Mouse (Mus musculus): ENCODE measurements around the gene Pkd1l2. TPM values are rescaled to one million over a fixed set of nuclear protein-coding genes. Genes with fewer than 3 reads are reported as not detected.

The Pkd1l2 gene
- total and polyA plus RNA-seq, 2 experiments from 2014 or later: 0.06 TPM; not detected in 1

DNA sequence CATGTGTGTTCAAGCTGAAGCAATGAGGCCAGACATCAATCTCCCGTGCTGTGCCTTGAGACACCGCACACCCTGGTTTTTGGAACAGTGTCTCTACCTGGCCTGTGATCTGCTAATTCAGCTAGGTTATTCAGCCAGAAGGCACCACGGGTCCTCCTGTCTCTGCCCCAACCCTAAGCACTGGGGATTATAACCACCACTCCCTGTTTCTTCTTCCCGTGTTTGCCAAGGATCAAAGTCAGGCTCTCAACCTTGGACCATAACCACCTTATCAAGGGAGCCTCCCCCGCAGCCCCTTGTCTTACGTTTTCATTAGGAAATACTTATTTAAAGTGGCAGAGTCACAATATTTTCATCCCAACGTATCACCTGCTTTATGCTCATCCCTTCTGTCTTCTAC lies 34.3 kb upstream of the Pkd1l2 start:
- no peaks in the 10 kb centered on the region for H3K4me1 ChIP-seq (ENCODE audit: insufficient read depth)
- H3K27ac ChIP-seq (ENCODE audit: low read depth, low read length): no peak overlapping the region
- WGBS: 81% methylated on average over 7 of the region's 7 CpGs
- no peak overlapping the region for H3K4me2 ChIP-seq (ENCODE audit: low read depth)
- no peak for TF ChIP-seq CTCF (IDR thresholded peaks at IDR 0.05; ENCODE audit: low read depth)
- H3K4me3 ChIP-seq (ENCODE audit: low read depth, low read length): no peak overlapping the region
- ATAC-seq (no peak), DNase-seq (no peak)
- no peaks in the 10 kb centered on the region for H3K27me3 ChIP-seq (ENCODE audit: insufficient read depth, low read length)
- no peaks in the 10 kb centered on the region for H3K36me3 ChIP-seq (ENCODE audit: insufficient read depth)
- no peaks in the 10 kb centered on the region for H3K9me3 ChIP-seq (ENCODE audit: low read length)
- no peak overlapping the region for H3K9ac ChIP-seq

DNA sequence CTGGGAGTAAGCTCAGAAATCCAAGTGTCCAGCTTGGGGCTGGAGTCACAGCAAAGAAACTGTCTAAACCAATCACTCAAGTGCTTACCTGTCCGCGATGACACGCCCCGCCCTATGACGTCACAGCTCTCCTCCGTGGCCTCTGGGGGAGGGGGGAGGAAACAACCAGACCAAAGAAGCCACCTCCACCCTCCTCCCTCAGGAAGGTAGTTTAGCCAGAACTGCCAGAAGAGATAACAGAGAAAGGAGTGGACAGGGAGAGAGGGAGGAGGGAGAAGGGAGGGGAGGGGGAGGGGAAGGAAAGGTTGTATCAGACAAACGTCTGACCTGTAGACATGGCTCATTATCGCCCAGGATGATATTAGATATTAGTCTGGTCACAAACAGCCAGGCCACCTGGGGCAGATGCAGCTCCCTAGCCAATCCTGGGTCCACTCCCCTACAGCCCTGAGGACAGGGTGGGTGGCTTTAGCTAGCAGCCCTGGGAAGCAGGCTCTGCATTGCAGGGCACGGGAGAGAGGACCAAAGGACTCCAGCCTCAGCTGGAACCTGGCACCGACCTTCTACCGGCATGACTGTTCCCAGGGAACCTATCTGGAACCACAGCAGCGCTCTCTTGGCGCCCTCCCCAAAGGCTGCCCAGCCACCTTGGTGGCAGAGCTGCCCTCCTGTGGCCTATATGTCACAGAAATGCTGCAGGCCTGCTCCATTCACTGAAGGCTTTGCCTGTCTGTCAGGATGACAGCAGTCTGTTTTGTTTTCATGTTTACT lies 33.6 kb upstream of the Pkd1l2 start:
- Histone ChIP-seq H3K9me3 (ENCODE audit: low read length) (no peaks in the 10 kb centered on the region), H3K27ac (ENCODE audit: low read depth, low read length) (no peak overlapping the region), H3K4me3 (ENCODE audit: low read depth, low read length) (no peak overlapping the region), H3K9ac (no peak overlapping the region), H3K4me1 (ENCODE audit: insufficient read depth) (no peaks in the 10 kb centered on the region), H3K27me3 (ENCODE audit: insufficient read depth, low read length) (no peaks in the 10 kb centered on the region), H3K4me2 (ENCODE audit: low read depth) (no peak overlapping the region), H3K36me3 (ENCODE audit: insufficient read depth) (no peaks in the 10 kb centered on the region)
- ATAC-seq (no peak), DNase-seq (no peak)
- TF ChIP-seq CTCF (IDR thresholded peaks at IDR 0.05; ENCODE audit: low read depth): peak; percentile 30
- WGBS: 15% methylated on average over 13 of the region's 13 CpGs

DNA sequence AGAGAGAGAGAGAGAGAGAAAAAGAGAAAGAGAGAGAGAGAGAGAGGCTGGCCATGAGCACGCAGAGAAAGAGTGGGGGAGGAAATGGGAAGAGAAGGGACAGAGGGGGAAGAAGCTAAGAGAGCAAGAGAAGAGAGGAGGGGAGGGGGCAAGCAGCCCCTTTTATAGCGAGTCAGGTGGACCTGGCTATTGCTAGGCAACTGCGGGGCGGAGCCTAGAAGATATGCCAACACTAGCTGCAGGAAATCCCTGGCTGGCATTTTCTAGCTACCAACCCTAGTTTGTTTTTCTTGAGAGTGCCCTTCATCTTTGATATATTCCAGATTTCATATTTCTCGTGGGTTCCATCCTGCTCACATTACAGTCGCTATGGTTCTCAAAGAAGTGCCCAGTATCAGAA lies 32.8 kb upstream of the Pkd1l2 start:
- H3K9ac ChIP-seq: no peak overlapping the region
- peak; percentile 69; the same call in 1 of the 2 replicates for ATAC-seq
- H3K36me3 ChIP-seq (ENCODE audit: insufficient read depth): no peaks in the 10 kb centered on the region

DNA sequence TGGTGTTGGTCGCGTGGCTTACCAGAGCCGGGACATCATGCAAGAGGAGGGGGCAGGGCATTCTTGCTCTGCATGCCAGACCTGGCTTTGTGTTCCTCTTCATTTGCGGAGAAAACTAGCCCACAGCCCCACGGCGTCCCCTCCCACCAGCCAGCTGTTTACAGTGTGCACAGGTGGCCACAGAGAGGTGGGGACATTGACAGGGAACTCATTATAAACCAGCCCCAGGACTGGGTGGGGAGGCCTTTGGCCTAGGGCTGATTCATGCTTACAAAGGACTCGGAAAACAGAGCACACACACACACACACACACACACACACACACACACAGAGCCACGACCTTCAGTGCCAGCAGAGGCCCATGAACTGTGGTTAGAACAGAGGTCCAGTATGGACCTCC lies 30.0 kb upstream of the Pkd1l2 start:
- no peak overlapping the region for H3K4me3 ChIP-seq (ENCODE audit: low read depth, low read length)
- 65% methylated on average over 8 of the region's 8 CpGs for WGBS
- H3K4me2 ChIP-seq (ENCODE audit: low read depth): no peak overlapping the region
- ATAC-seq (no peak), DNase-seq (no peak)
- no peaks in the 10 kb centered on the region for H3K9me3 ChIP-seq (ENCODE audit: low read length)
- no peak overlapping the region for H3K9ac ChIP-seq
- H3K27ac ChIP-seq (ENCODE audit: low read depth, low read length): no peak overlapping the region
- no peaks in the 10 kb centered on the region for H3K27me3 ChIP-seq (ENCODE audit: insufficient read depth, low read length)
- no peaks in the 10 kb centered on the region for H3K4me1 ChIP-seq (ENCODE audit: insufficient read depth)
- no peaks in the 10 kb centered on the region for H3K36me3 ChIP-seq (ENCODE audit: insufficient read depth)
- TF ChIP-seq CTCF (IDR thresholded peaks at IDR 0.05; ENCODE audit: low read depth): no peak

More for the DNA sequence above, 32.8 kb upstream of the Pkd1l2 start:
- H3K4me1 ChIP-seq (ENCODE audit: insufficient read depth): no peaks in the 10 kb centered on the region
- TF ChIP-seq CTCF (IDR thresholded peaks at IDR 0.05; ENCODE audit: low read depth): no peak
- H3K9me3 ChIP-seq (ENCODE audit: low read length): no peaks in the 10 kb centered on the region
- no peaks in the 10 kb centered on the region for H3K27me3 ChIP-seq (ENCODE audit: insufficient read depth, low read length)
- WGBS: 48% methylated on average over 6 of the region's 6 CpGs
- DNase-seq: peak; percentile 34
- no peak overlapping the region for H3K4me2 ChIP-seq (ENCODE audit: low read depth)
- H3K27ac ChIP-seq (ENCODE audit: low read depth, low read length): no peak overlapping the region
- H3K4me3 ChIP-seq (ENCODE audit: low read depth, low read length): no peak overlapping the region

DNA sequence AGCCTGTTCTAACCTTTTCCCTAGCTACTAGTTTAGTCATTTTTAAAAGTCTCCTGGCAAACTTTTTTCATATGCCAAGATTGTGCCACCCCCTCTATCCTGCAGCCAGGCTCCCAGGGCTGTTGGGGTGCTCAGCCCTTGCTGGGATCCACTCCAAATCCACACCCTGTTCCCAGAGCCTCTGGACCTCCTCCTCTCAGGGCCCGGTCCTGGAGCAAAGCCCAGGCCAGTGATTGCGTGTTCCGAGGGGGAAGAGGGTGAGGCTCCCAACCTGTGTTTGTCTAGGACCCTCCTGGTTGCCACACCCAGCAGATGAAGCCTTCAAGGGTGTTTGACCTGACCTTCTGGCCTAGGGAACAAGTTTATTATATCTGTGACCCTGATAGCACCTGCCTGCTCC lies 29.4 kb upstream of the Pkd1l2 start:
- 81% methylated on average over 3 of the region's 3 CpGs for WGBS
- H3K4me2 ChIP-seq (ENCODE audit: low read depth): no peak overlapping the region
- DNase-seq: no peak
- no peak overlapping the region for H3K9ac ChIP-seq
- H3K4me1 ChIP-seq (ENCODE audit: insufficient read depth): no peaks in the 10 kb centered on the region
- no peak for ATAC-seq
- no peaks in the 10 kb centered on the region for H3K27me3 ChIP-seq (ENCODE audit: insufficient read depth, low read length)
- H3K36me3 ChIP-seq (ENCODE audit: insufficient read depth): no peaks in the 10 kb centered on the region
- TF ChIP-seq CTCF (IDR thresholded peaks at IDR 0.05; ENCODE audit: low read depth): no peak
- no peak overlapping the region for H3K27ac ChIP-seq (ENCODE audit: low read depth, low read length)
- H3K9me3 ChIP-seq (ENCODE audit: low read length): no peaks in the 10 kb centered on the region
- no peak overlapping the region for H3K4me3 ChIP-seq (ENCODE audit: low read depth, low read length)

DNA sequence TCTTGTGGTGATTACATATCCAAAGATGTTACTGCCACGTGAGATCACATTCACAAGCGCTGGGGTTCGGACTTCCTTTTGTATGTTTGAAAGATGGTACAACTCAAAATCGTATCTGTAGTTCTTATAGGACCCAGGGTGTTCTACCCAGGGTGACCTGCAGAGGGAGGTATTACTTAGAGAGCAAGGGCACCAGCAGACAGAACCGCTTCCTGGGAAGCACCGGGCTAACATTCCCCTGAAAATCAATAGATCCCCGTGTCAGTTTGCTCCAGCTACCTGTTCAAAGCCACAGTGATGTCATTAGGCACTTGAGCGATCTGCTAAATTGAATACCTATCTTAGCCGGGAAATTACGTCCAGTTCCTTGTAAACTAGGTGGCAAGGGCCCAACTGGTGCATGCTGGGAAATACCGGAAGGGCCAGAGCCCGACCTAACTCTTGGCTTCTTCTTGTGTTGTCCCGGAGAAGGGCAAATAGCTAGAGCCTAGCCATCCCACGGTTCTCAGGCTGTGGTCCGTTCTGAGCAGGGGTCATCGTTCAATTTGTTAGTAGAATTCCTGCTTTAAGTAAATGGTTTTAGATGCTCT lies 27.6 kb upstream of the Pkd1l2 start:
- Histone ChIP-seq H3K36me3 (ENCODE audit: insufficient read depth) (no peaks in the 10 kb centered on the region), H3K27ac (ENCODE audit: low read depth, low read length) (no peak overlapping the region), H3K9ac (no peak overlapping the region), H3K4me3 (ENCODE audit: low read depth, low read length) (no peak overlapping the region), H3K27me3 (ENCODE audit: insufficient read depth, low read length) (no peaks in the 10 kb centered on the region), H3K9me3 (ENCODE audit: low read length) (no peaks in the 10 kb centered on the region), H3K4me1 (ENCODE audit: insufficient read depth) (no peaks in the 10 kb centered on the region), H3K4me2 (ENCODE audit: low read depth) (no peak overlapping the region)
- no peak for DNase-seq
- WGBS: 57% methylated on average over 16 of the region's 16 CpGs
- peak; percentile 36 for TF ChIP-seq CTCF (IDR thresholded peaks at IDR 0.05; ENCODE audit: low read depth)
- no peak for ATAC-seq

DNA sequence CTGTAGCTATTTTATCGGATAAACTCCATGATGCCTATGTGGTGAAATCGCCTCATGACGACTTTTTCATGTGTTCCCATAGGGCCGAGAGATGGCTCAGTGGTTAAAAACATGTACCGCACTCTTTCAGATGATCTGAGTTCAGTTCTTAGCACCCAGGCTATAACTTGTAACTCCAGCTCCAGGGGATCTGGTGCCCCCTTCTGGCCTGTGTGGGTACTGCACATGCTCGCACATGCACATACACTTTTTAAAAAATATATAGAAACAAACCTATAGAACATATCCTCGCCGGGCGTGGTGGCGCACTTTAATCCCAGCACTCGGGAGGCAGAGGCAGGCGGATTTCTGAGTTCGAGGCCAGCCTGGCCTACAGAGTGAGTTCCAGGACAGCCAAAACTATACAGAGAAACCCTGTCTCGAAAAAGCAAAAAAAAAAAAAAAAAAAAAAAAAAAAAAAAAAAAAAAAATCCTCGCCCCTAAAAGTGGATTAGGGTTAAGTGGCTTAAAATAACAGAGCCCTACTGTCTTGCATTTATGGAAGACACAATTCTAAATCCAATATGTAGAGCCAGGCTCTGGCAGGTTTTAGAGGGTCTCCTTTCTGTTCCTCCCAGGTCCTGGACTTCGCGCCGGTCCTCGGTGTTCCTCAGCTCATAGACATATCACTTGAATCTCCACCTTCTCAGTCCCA lies 26.9 kb upstream of the Pkd1l2 start:
- no peaks in the 10 kb centered on the region for H3K9me3 ChIP-seq (ENCODE audit: low read length)
- H3K36me3 ChIP-seq (ENCODE audit: insufficient read depth): no peaks in the 10 kb centered on the region
- H3K9ac ChIP-seq: no peak overlapping the region
- no peaks in the 10 kb centered on the region for H3K27me3 ChIP-seq (ENCODE audit: insufficient read depth, low read length)
- TF ChIP-seq CTCF (IDR thresholded peaks at IDR 0.05; ENCODE audit: low read depth): no peak; the same call in 1 of the 2 replicates
- no peak for ATAC-seq
- WGBS: 94% methylated on average over 19 of the region's 19 CpGs
- DNase-seq: no peak
- no peak overlapping the region for H3K4me3 ChIP-seq (ENCODE audit: low read depth, low read length)
- H3K4me1 ChIP-seq (ENCODE audit: insufficient read depth): no peaks in the 10 kb centered on the region
- H3K4me2 ChIP-seq (ENCODE audit: low read depth): no peak overlapping the region
- no peak overlapping the region for H3K27ac ChIP-seq (ENCODE audit: low read depth, low read length)

Data from forebrain, postnatal 0 days (tissue).